Mouse (Mus musculus) ES-E14 (cell line): Measurements from ENCODE around the gene Catsperg2.

Source experiments
- ZC3H11A ChIP-seq: IDR thresholded peaks from 2 replicates; pipeline ENCODE4 v1.6.1; 2012; ENCODE audit warnings: low read depth, mild to moderate bottlenecking, inconsistent platforms, low read length, borderline replicate concordance
- ZNF384 ChIP-seq: IDR thresholded peaks from 2 replicates; pipeline ENCODE4 v1.6.1; 2012; ENCODE audit warnings: low read depth, low read length, inconsistent platforms

DNA sequence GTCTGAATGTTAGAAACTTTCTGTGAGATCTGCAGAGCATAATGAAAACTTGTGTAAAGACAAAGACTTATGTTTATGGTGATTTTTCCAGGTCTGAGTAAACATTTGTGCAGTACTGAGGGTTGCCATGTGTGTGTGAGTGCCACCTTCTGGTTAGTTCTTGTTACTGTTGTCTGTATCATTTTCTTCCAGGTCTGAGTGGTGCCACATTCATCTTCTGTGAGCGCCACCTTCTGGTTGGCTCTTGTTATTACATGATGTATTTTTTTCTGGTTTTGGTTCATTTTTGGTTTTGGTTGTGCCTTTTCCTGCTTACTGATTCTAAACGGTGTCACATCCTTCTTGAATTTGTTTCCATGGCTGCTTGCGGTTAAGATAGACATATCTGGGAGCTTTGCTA, 45.0 kb downstream of the Catsperg2 start:
- TF ChIP-seq ZC3H11A, result peak; percentile 44; the same call in 1 of the 2 replicates
- peak; percentile 97 for TF ChIP-seq ZNF384
